Mouse (Mus musculus) adrenal gland, postnatal 14 days (tissue): ENCODE data around the gene Gm9049. TPM values are rescaled to one million over a fixed set of nuclear protein-coding genes. Genes with fewer than 3 reads are reported as not detected.
A peak's percentile ranks its signal among the peaks of the same experiment; 100 is the strongest.
"Not testable (repeated sequence)": the region's sequence is repeated elsewhere in the genome, so short reads cannot be mapped to it uniquely, and the experiment has no call there.

Experiments used
- DNase-seq: peaks from one replicate; pipeline ENCODE4 v3.0.0; 2021; ENCODE audit warnings: mixed read lengths
- long read RNA-seq, 2 experiments: library from polyadenylated mRNA; stranded (forward); transcript quantifications; one replicate each; pipeline ENCODE4 v2.0.0; 2021
- total RNA-seq: library from RNA; stranded (reverse); gene quantifications from 2 replicates; pipeline ENCODE4 v1.2.3, GENCODE M21; 2021

The Gm9049 gene
- not detected in 2 replicates for total RNA-seq
- long read RNA-seq, experiment 1, result 0 reads
- long read RNA-seq, experiment 2, result 0 reads

DNA sequence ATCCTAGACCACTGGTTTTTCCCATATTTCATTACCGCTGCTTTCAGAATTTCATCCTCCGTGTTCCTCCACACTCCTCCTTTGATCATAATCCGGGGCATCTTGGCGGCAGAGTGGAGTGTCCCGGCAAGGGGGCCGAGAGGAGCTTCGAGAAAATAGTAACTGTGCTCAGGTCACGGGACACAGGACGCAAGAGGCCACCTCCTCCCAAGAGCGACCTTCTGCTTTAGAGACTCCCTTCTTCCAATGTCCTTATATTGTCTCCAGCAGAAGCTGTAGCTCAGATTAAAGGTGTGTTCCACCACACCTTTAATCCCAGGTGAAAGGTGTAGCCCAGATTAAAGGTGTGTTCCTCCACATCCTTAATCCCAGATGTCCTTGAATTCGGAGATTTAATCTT, at the start of gene Gm9049:
Gene Gm9049, minus strand, starts transcription at position 101 of the 400 bp plus-strand sequence.
- DNase-seq, result not testable (repeated sequence)

DNA sequence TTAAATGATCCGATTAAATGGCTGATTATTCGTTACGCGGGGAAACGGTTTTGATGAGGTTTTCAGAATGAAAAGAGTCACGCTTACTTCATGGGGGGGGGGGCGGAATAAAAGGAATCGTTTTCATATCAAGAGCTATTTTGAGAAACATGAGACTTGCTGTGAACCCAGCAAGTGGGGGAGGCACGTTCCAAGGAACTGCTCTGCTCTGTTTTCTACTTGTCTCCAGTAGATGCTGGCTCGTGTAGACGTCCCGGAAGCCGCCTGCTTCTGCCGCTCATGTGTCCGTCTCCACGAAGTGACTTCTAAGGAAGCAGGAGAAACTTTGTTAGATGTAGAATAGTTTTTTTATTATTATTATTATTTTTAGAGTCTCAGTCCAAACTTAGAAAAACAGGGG, 46.0 kb upstream of the Gm9049 start:
- DNase-seq, result no peak

DNA sequence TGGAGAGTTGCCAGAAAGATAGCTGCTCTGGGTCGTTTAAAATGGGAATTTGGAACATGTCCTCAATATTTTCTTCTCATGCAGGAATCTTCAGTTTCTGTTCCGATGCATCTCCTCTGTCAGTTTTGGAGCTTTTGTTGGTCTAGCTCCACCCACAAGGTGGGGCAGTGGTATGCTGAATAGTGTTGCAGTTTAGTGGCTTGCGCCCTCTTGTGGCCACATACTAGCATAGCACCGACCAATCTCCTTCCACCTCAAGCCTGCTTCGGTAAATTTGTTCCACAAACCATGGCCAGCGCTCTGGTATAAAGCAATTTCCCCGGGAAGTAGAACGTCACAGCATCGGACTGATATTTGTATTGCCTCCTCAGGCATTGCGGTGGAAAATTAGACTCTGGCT, 16.5 kb upstream of the Gm9049 start:
- peak; percentile 90 for DNase-seq

GRCm38 (mm10) chr10:118369518-118369917, 15.6 kb upstream of the Gm9049 start:
- DNase-seq, result no peak

DNA sequence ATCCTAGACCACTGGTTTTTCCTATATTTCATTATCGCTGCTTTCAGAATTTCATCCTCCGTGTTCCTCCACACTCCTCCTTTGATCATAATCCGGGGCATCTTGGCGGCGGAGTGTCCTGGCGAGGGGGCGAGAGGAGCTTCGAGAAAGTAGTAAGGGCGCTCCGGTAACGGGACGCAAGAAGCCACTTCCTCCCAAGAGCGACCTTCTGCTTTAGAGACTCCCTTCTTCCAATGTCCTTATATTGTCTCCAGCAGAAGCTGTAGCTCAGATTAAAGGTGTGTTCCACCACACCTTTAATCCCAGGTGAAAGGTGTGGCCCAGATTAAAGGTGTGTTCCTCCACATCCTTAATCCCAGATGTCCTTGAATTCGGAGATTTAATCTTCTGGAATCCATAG, 5.3 kb downstream of the Gm9049 start, which contains the start of gene Gm9048:
Gene Gm9048, minus strand, starts transcription at position 101 of the 400 bp plus-strand sequence.
- DNase-seq, result not testable (repeated sequence)

DNA sequence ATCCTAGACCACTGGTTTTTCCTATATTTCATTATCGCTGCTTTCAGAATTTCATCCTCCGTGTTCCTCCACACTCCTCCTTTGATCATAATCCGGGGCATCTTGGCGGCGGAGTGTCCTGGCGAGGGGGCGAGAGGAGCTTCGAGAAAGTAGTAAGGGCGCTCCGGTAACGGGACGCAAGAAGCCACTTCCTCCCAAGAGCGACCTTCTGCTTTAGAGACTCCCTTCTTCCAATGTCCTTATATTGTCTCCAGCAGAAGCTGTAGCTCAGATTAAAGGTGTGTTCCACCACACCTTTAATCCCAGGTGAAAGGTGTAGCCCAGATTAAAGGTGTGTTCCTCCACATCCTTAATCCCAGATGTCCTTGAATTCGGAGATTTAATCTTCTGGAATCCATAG, 10.8 kb downstream of the Gm9049 start, which contains the start of gene Gm9046:
Gene Gm9046, minus strand, starts transcription at position 101 of the 400 bp plus-strand sequence.
- DNase-seq, result not testable (repeated sequence)

DNA sequence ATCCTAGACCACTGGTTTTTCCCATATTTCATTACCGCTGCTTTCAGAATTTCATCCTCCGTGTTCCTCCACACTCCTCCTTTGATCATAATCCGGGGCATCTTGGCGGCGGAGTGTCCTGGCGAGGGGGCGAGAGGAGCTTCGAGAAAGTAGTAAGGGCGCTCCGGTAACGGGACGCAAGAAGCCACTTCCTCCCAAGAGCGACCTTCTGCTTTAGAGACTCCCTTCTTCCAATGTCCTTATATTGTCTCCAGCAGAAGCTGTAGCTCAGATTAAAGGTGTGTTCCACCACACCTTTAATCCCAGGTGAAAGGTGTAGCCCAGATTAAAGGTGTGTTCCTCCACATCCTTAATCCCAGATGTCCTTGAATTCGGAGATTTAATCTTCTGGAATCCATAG, 16.2 kb downstream of the Gm9049 start, which contains the start of gene Gm9045:
Gene Gm9045, minus strand, starts transcription at position 101 of the 400 bp plus-strand sequence.
- DNase-seq, result not testable (repeated sequence)

GRCm38 (mm10) chr10:118332308-118332707, 21.6 kb downstream of the Gm9049 start, which contains the start of gene Gm9044:
Gene Gm9044, minus strand, starts transcription at chr10:118332408.
- DNase-seq, result not testable (repeated sequence)

GRCm38 (mm10) chr10:118326869-118327268, 27.0 kb downstream of the Gm9049 start, which contains the start of gene Gm9040:
Gene Gm9040, minus strand, starts transcription at chr10:118326969.
- not testable (repeated sequence) for DNase-seq

DNA sequence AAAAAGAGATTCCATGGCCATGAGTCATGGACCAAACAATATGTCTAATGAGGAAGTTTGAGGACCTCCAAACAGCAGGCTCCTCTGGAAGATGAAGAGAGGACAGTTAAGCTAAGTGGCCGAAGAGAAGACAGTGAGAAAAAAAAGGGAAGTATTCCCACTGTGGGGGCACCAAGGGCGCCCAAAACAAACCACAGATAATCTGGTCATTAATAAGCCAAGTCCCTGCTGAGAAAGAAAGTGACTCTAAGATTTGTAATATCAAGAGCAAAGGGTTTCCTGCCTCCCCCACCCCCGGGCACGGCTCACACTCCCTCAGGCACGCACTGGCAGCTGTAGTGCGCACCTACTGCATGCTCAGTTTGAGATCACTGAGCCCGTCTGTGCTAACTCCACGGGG, 34.9 kb downstream of the Gm9049 start:
- no peak for DNase-seq

DNA sequence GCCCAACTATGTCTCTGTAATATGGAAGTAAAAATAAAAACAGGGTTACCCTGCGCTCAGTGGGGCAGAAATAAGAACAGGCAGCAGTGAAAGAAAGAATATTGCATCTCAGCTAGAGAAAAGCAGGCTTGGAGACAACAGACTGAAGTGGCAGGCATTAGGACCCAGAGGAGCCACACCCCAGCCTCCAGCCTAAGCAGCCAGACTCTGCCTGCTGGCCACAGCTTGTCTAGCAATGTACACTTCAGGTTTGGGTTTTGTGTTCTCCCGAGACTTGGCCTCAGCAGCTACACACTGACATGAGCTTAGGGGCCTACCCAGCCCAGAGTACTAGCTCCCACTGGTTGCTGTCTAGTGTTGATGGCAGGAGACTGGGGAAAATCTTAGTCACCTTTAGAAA, 51.8 kb downstream of the Gm9049 start:
- DNase-seq, result not testable (repeated sequence)

Other genes starting within 250 kb of the Gm9049 start
- gene Mdm1, start 212.3 kb downstream of the Gm9049 start, total RNA-seq, result 15.7 and 17.6 TPM in 2 replicates
- gene Il22, start 149.2 kb downstream of the Gm9049 start, total RNA-seq, result not detected in 2 replicates
- gene Gm32717, start 113.3 kb downstream of the Gm9049 start, total RNA-seq, result 0.45 and 0.52 TPM in 2 replicates
- 0.45 and 0.52 TPM in 2 replicates for gene Gm32802, start 95.4 kb downstream of the Gm9049 start, total RNA-seq
- gene Iltifb, start 59.1 kb downstream of the Gm9049 start, total RNA-seq, result not detected in 2 replicates
- gene Gm9040, start 27.1 kb downstream of the Gm9049 start, total RNA-seq, result not detected in 2 replicates
- not detected in 2 replicates for gene Gm9044, start 21.7 kb downstream of the Gm9049 start, total RNA-seq
- not detected in 2 replicates for gene Gm9045, start 16.3 kb downstream of the Gm9049 start, total RNA-seq
- not detected in 2 replicates for gene Gm9046, start 10.8 kb downstream of the Gm9049 start, total RNA-seq
- gene Gm9048, start 5.4 kb downstream of the Gm9049 start, total RNA-seq, result not detected in 2 replicates
- not detected in 2 replicates for gene Ifng, start 86.9 kb upstream of the Gm9049 start, total RNA-seq